Mouse (Mus musculus) C2C12 (cell line): ENCODE measurements around the gene Map2. TPM values are rescaled to one million over a fixed set of nuclear protein-coding genes. Genes with fewer than 3 reads are reported as not detected.
A peak's percentile ranks its signal among the peaks of the same experiment; 100 is the strongest.

Source experiments
- H3K27me3 ChIP-seq: one replicate; pipeline ENCODE4 v1.6.1; 2011; ENCODE audit not compliant: control insufficient read depth, insufficient read depth, insufficient read length
- H3K36me3 ChIP-seq: one replicate; pipeline ENCODE4 v1.6.1; 2011; ENCODE audit not compliant: control insufficient read depth, insufficient read depth
- H3K4me3 ChIP-seq: one replicate; pipeline ENCODE4 v1.5.1; 2011; ENCODE audit warnings: mild to moderate bottlenecking, control low read depth; ENCODE audit not compliant: poor library complexity, insufficient read depth, severe bottlenecking
- H3K79me2 ChIP-seq: one replicate; pipeline ENCODE4 v1.6.1; 2011; ENCODE audit not compliant: control insufficient read depth, insufficient read depth
- H3K79me3 ChIP-seq: one replicate; pipeline ENCODE4 v1.6.1; 2011; ENCODE audit warnings: low read depth, control low read depth
- H3ac ChIP-seq: one replicate; pipeline ENCODE3; 2011; ENCODE audit warnings: low read depth; ENCODE audit not compliant: control insufficient read depth, insufficient read length
- CEBPB ChIP-seq: IDR thresholded peaks from one replicate; pipeline ENCODE4 v1.6.1; 2011; ENCODE audit warnings: low read depth, mild to moderate bottlenecking, control low read depth, moderate library complexity
- CTCF ChIP-seq: IDR thresholded peaks from one replicate; pipeline ENCODE4 v1.5.1; 2011; ENCODE audit not compliant: control insufficient read depth, insufficient read depth, insufficient read length
- FOSL1 ChIP-seq: IDR thresholded peaks from one replicate; pipeline ENCODE4 v1.8.0; 2011; ENCODE audit warnings: mild to moderate bottlenecking, low read length; ENCODE audit not compliant: poor library complexity, insufficient read depth, severe bottlenecking
- MAX ChIP-seq: IDR thresholded peaks from one replicate; pipeline ENCODE4 v1.6.1; 2011; ENCODE audit warnings: mild to moderate bottlenecking, control low read depth
- MYOD1 ChIP-seq: IDR thresholded peaks from one replicate; pipeline ENCODE4 v1.6.1; 2011; ENCODE audit warnings: low read depth; ENCODE audit not compliant: control insufficient read depth, insufficient read length
- MYOG ChIP-seq: IDR thresholded peaks from one replicate; pipeline ENCODE4 v1.6.1; 2011; ENCODE audit not compliant: control insufficient read depth, insufficient read length; ENCODE audit errors: extremely low read depth
- USF1 ChIP-seq: IDR thresholded peaks from one replicate; pipeline ENCODE4 v1.6.1; 2011; ENCODE audit warnings: low read depth, mild to moderate bottlenecking, control low read depth, moderate library complexity
- polyA plus RNA-seq: library from polyadenylated mRNA; unstranded; fragments of >200 nt; fragmentation: generic; extraction: Trizol; gene quantifications from one replicate; pipeline ENCODE4 v1.2.1, GENCODE M21; 2012; ENCODE audit warnings: missing spikeins

The Map2 gene
- polyA plus RNA-seq, 1 experiment, result 0.73 TPM

DNA sequence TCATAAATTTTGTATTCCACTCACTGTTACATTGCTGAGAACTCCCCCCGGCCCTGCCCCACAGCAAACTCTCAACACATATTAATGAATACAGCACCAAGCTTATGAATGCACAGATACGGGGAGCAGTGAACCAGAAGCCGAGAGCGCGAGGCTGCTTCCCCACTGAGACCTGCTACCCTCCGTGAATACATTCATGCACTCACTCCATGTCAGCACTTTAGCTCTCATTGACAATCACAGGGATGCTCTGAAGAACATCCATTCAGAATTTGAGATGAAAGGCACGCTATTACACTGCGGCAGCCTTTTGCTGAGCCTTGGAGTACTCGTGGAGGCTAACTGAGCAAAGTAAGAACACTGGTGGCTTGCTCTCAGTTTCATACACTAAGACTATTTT is 226.8 kb downstream of the Map2 start:
- no peak overlapping the region for H3K4me3 ChIP-seq
- no peaks in the 10 kb centered on the region for H3K36me3 ChIP-seq
- TF ChIP-seq CEBPB (no peak), CTCF (no peak), MYOD1 (no peak), USF1 (no peak)
- no peaks in the 10 kb centered on the region for H3K27me3 ChIP-seq
- H3ac ChIP-seq, result no peak overlapping the region
- no peaks in the 10 kb centered on the region for H3K79me2 ChIP-seq
- no peaks in the 10 kb centered on the region for H3K79me3 ChIP-seq

GRCm38 (mm10) chr1:66407270-66407967 is 232.3 kb downstream of the Map2 start:
- TF ChIP-seq CTCF (peak; percentile 13), CEBPB (no peak), MAX (no peak)
- H3K79me3 ChIP-seq, result no peaks in the 10 kb centered on the region
- no peaks in the 10 kb centered on the region for H3K79me2 ChIP-seq
- H3ac ChIP-seq, result no peak overlapping the region
- no peaks in the 10 kb centered on the region for H3K36me3 ChIP-seq
- H3K4me3 ChIP-seq, result no peak overlapping the region
- H3K27me3 ChIP-seq, result no peaks in the 10 kb centered on the region

DNA sequence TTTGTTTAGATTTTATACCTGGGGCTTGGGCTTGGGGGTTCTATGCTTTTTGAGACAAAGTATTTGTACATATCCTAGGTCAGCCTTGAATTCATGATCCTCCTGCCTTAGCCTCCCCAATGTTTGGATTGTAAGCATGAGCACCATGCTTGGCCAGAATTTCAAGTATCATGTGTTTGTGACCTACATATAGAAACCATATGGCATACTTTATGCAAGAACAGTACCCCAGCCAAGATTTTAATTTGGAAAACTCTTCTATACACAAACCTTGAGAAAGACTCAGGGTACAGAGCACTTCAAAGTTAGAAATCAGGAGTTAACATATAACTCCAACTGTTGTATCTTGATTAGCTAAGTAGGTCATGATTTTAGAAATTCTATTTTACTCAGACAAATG is 243.3 kb downstream of the Map2 start:
- TF ChIP-seq CEBPB (no peak), MAX (no peak), MYOD1 (no peak), CTCF (no peak), MYOG (no peak), USF1 (no peak), FOSL1 (no peak)
- no peaks in the 10 kb centered on the region for H3K36me3 ChIP-seq
- no peaks in the 10 kb centered on the region for H3K79me2 ChIP-seq
- no peaks in the 10 kb centered on the region for H3K27me3 ChIP-seq
- no peak overlapping the region for H3ac ChIP-seq
- no peak overlapping the region for H3K4me3 ChIP-seq
- H3K79me3 ChIP-seq, result no peaks in the 10 kb centered on the region

GRCm38 (mm10) chr1:66426073-66426472 is 251.0 kb downstream of the Map2 start:
- TF ChIP-seq FOSL1 (no peak), MYOD1 (no peak), CEBPB (no peak), MYOG (no peak), USF1 (no peak), CTCF (no peak), MAX (no peak)
- H3K79me3 ChIP-seq, result no peaks in the 10 kb centered on the region
- H3ac ChIP-seq, result no peak overlapping the region

GRCm38 (mm10) chr1:66430962-66431361 is 255.9 kb downstream of the Map2 start:
- H3K4me3 ChIP-seq, result no peak overlapping the region
- no peaks in the 10 kb centered on the region for H3K36me3 ChIP-seq
- no peaks in the 10 kb centered on the region for H3K79me2 ChIP-seq
- H3ac ChIP-seq, result no peak overlapping the region
- H3K27me3 ChIP-seq, result no peaks in the 10 kb centered on the region
- TF ChIP-seq USF1, result no peak
- no peak for TF ChIP-seq MYOD1
- TF ChIP-seq FOSL1, result no peak
- no peak for TF ChIP-seq MAX
- no peaks in the 10 kb centered on the region for H3K79me3 ChIP-seq

More at GRCm38 (mm10) chr1:66426073-66426472, 251.0 kb downstream of the Map2 start:
- no peak overlapping the region for H3K4me3 ChIP-seq
- no peaks in the 10 kb centered on the region for H3K27me3 ChIP-seq
- no peaks in the 10 kb centered on the region for H3K36me3 ChIP-seq
- H3K79me2 ChIP-seq, result no peaks in the 10 kb centered on the region

DNA sequence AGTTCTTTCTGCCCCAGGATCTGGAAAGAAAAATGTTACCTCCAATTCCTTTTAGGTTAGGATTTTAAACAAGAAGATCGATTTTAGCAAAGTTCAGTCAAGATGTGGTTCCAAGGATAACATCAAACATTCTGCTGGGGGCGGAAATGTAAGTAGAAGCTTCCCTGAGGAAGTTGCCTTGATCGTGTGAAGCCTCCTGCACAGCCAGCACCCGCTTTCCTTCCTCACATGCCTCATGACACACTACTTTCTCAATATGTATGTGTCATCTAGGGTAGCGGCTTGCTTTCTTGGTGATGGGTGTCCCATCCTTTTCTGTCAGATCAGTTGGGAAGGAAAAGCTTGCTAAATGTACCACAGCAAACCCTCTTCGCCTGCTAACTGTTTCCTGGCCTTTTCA is 256.4 kb downstream of the Map2 start:
- Histone ChIP-seq H3K4me3 (no peak overlapping the region), H3ac (no peak overlapping the region), H3K79me2 (no peaks in the 10 kb centered on the region), H3K36me3 (no peaks in the 10 kb centered on the region), H3K79me3 (no peaks in the 10 kb centered on the region), H3K27me3 (no peaks in the 10 kb centered on the region)
- TF ChIP-seq FOSL1 (no peak), USF1 (no peak), MYOD1 (no peak), CTCF (no peak), MAX (no peak), CEBPB (no peak), MYOG (no peak)
